Mouse (Mus musculus) liver, embryonic 13.5 days (tissue): Measurements from ENCODE around the gene Sost. TPM values are rescaled to one million over a fixed set of nuclear protein-coding genes. Genes with fewer than 3 reads are reported as not detected.

Source experiments
- ATAC-seq: fragments of 200-750 bp; cut with Nextera tagmentation; 2 replicates; pipeline ENCODE4 v1.8.0; 2017; ENCODE audit warnings: low read depth, mild to moderate bottlenecking, moderate number of reproducible peaks, moderate library complexity
- DNase-seq: peaks from one replicate; pipeline ENCODE4 v3.0.0; 2022
- H3K27ac ChIP-seq: fragments of 300-500 bp; sonication (generic); 2 replicates; pipeline ENCODE4 v1.5.1; 2015; ENCODE audit warnings: moderate library complexity, mild to moderate bottlenecking, inconsistent platforms
- H3K27me3 ChIP-seq: fragments of 300-500 bp; sonication (generic); 2 replicates; pipeline ENCODE4 v1.6.1; 2015; ENCODE audit warnings: mild to moderate bottlenecking, inconsistent platforms
- H3K36me3 ChIP-seq: fragments of 300-500 bp; sonication (generic); 2 replicates; pipeline ENCODE4 v1.6.1; 2015; ENCODE audit warnings: mild to moderate bottlenecking, inconsistent platforms
- H3K4me1 ChIP-seq: fragments of 300-500 bp; sonication (generic); replicated peaks from 2 replicates; pipeline ENCODE4 v1.6.1; 2015; ENCODE audit warnings: inconsistent platforms
- H3K4me2 ChIP-seq: fragments of 300-500 bp; sonication (generic); 2 replicates; pipeline ENCODE4 v1.6.1; 2015; ENCODE audit warnings: inconsistent platforms, mild to moderate bottlenecking, moderate library complexity
- H3K4me3 ChIP-seq: fragments of 300-500 bp; sonication (generic); replicated peaks from 2 replicates; pipeline ENCODE4 v1.5.1; 2015; ENCODE audit warnings: mild to moderate bottlenecking, inconsistent platforms
- H3K9ac ChIP-seq: fragments of 300-500 bp; sonication (generic); 2 replicates; pipeline ENCODE4 v1.6.1; 2015; ENCODE audit warnings: mild to moderate bottlenecking, inconsistent platforms
- H3K9me3 ChIP-seq: fragments of 300-500 bp; sonication (generic); replicated peaks from 2 replicates; pipeline ENCODE4 v1.6.1; 2016; ENCODE audit warnings: inconsistent platforms
- WGBS: fragments of 180-500 bp; shearing (Covaris S2); methylation state at CpG from one replicate; pipeline ENCODE4 v1.1.7; 2015; ENCODE audit not compliant: insufficient replicate concordance; 5-methylcytosine and 5-hydroxymethylcytosine counted together
- polyA plus RNA-seq: library from polyadenylated mRNA; unstranded; fragments of >200 nt; fragmentation: Nextera tagmentation; extraction: Ambion mirVana; gene quantifications from 2 replicates; pipeline ENCODE4 v1.2.1, GENCODE M21; 2015

The Sost gene
- polyA plus RNA-seq, 1 experiment from 2014 or later: 0.06 TPM

GRCm38 (mm10) chr11:101969835-101970234 lies 3.0 kb upstream of the Sost start:
- no peak for ATAC-seq
- 67% methylated on average over 13 of the region's 13 CpGs for WGBS
- H3K27me3 ChIP-seq: peaks cover 39% of the 10 kb centered on the region
- no peak overlapping the region for H3K4me2 ChIP-seq
- H3K4me3 ChIP-seq: no peak overlapping the region
- H3K9me3 ChIP-seq: no peaks in the 10 kb centered on the region
- H3K4me1 ChIP-seq: no peaks in the 10 kb centered on the region
- DNase-seq: no peak
- H3K36me3 ChIP-seq: peaks cover 5% of the 10 kb centered on the region; the same call in 1 of the 2 replicates
- no peak overlapping the region for H3K9ac ChIP-seq
- no peak overlapping the region for H3K27ac ChIP-seq

GRCm38 (mm10) chr11:101968791-101969190 lies 2.0 kb upstream of the Sost start:
- 0% methylated on average over 5 of the region's 5 CpGs for WGBS
- no peak overlapping the region for H3K27ac ChIP-seq
- DNase-seq: peak; percentile 37
- no peak overlapping the region for H3K9ac ChIP-seq
- peaks cover 3% of the 10 kb centered on the region for H3K4me1 ChIP-seq
- H3K36me3 ChIP-seq: no peaks in the 10 kb centered on the region
- ATAC-seq: 0 out of 2 replicates have a peak, but pooled peaks have one; percentile 23
- no peak overlapping the region for H3K4me2 ChIP-seq
- no peaks in the 10 kb centered on the region for H3K9me3 ChIP-seq
- H3K4me3 ChIP-seq: no peak overlapping the region
- H3K27me3 ChIP-seq: peaks cover 50% of the 10 kb centered on the region

GRCm38 (mm10) chr11:101968311-101968710 lies 1.5 kb upstream of the Sost start:
- no peak overlapping the region for H3K9ac ChIP-seq
- no peaks in the 10 kb centered on the region for H3K36me3 ChIP-seq
- H3K4me2 ChIP-seq: no peak overlapping the region
- no peak for ATAC-seq
- H3K4me1 ChIP-seq: peaks cover 4% of the 10 kb centered on the region
- no peaks in the 10 kb centered on the region for H3K9me3 ChIP-seq
- 10% methylated on average over 7 of the region's 7 CpGs for WGBS
- DNase-seq: no peak
- peaks cover 55% of the 10 kb centered on the region for H3K27me3 ChIP-seq
- no peak overlapping the region for H3K27ac ChIP-seq
- no peak overlapping the region for H3K4me3 ChIP-seq

GRCm38 (mm10) chr11:101965553-101965952 lies 1.3 kb downstream of the Sost start:
- Histone ChIP-seq H3K9me3 (no peaks in the 10 kb centered on the region), H3K9ac (no peak overlapping the region), H3K36me3 (no peaks in the 10 kb centered on the region), H3K27ac (no peak overlapping the region), H3K4me1 (peaks cover 4% of the 10 kb centered on the region), H3K27me3 (peaks cover 82% of the 10 kb centered on the region), H3K4me3 (no peak overlapping the region), H3K4me2 (no peak overlapping the region)
- DNase-seq (no peak), ATAC-seq (no peak)
- WGBS: 8% methylated on average over 2 of the region's 2 CpGs

GRCm38 (mm10) chr11:101964647-101965046 lies 2.2 kb downstream of the Sost start:
- Histone ChIP-seq H3K9me3 (no peaks in the 10 kb centered on the region), H3K4me2 (no peak overlapping the region), H3K36me3 (no peaks in the 10 kb centered on the region), H3K4me1 (peaks cover 4% of the 10 kb centered on the region), H3K9ac (no peak overlapping the region), H3K27ac (no peak overlapping the region), H3K27me3 (peaks cover 88% of the 10 kb centered on the region), H3K4me3 (no peak overlapping the region)
- no peak for DNase-seq
- WGBS: 14% methylated on average over 8 of the region's 8 CpGs
- ATAC-seq: no peak

- no peak for ATAC-seq
- no peaks in the 10 kb centered on the region for H3K9me3 ChIP-seq
- under 1% methylated on average over 78 of the region's 78 CpGs for WGBS
- no peaks in the 10 kb centered on the region for H3K36me3 ChIP-seq
- peaks cover 95% of the 10 kb centered on the region for H3K27me3 ChIP-seq
- peaks cover 4% of the 10 kb centered on the region for H3K4me1 ChIP-seq
- H3K4me2 ChIP-seq: peak overlapping the region; percentile 62
- DNase-seq: no peak
- no peak overlapping the region for H3K27ac ChIP-seq
- peak overlapping the region; percentile 43 for H3K4me3 ChIP-seq
- peak overlapping the region; percentile 38 for H3K9ac ChIP-seq
Measured at GRCm38 (mm10) chr11:101963473-101964291, 3.1 kb downstream of the Sost start.

GRCm38 (mm10) chr11:101963043-101963442 lies 3.8 kb downstream of the Sost start:
- DNase-seq: no peak
- no peaks in the 10 kb centered on the region for H3K36me3 ChIP-seq
- WGBS: 3% methylated on average over 11 of the region's 11 CpGs
- H3K4me1 ChIP-seq: peaks cover 4% of the 10 kb centered on the region
- H3K9ac ChIP-seq: no peak overlapping the region
- H3K27ac ChIP-seq: no peak overlapping the region
- H3K9me3 ChIP-seq: no peaks in the 10 kb centered on the region
- peak overlapping the region; percentile 62; the same call in 1 of the 2 replicates for H3K4me2 ChIP-seq
- H3K4me3 ChIP-seq: no peak overlapping the region
- ATAC-seq: no peak
- H3K27me3 ChIP-seq: peaks cover 92% of the 10 kb centered on the region

- 53% methylated on average over 5 of the region's 5 CpGs for WGBS
- H3K36me3 ChIP-seq: no peaks in the 10 kb centered on the region
- peaks cover 14% of the 10 kb centered on the region for H3K4me1 ChIP-seq
- no peak overlapping the region for H3K4me2 ChIP-seq
- no peaks in the 10 kb centered on the region for H3K9me3 ChIP-seq
- H3K27me3 ChIP-seq: peaks cover 60% of the 10 kb centered on the region
- H3K9ac ChIP-seq: no peak overlapping the region
- no peak overlapping the region for H3K4me3 ChIP-seq
- DNase-seq (no peak), ATAC-seq (no peak)
- H3K27ac ChIP-seq: no peak overlapping the region
Measured at GRCm38 (mm10) chr11:101957476-101957875, 9.3 kb downstream of the Sost start.

- Histone ChIP-seq H3K4me3 (no peak overlapping the region), H3K4me1 (peaks cover 21% of the 10 kb centered on the region), H3K9ac (no peak overlapping the region), H3K4me2 (peak overlapping the region; percentile 33; the same call in 1 of the 2 replicates), H3K36me3 (no peaks in the 10 kb centered on the region), H3K27ac (no peak overlapping the region), H3K9me3 (no peaks in the 10 kb centered on the region), H3K27me3 (peaks cover 46% of the 10 kb centered on the region)
- ATAC-seq: no peak
- no peak for DNase-seq
- 6% methylated on average over 4 of the region's 4 CpGs for WGBS
Measured at GRCm38 (mm10) chr11:101953441-101953840, 13.4 kb downstream of the Sost start.

GRCm38 (mm10) chr11:101952541-101953341 lies 14.1 kb downstream of the Sost start:
- ATAC-seq (peak; percentile 65), DNase-seq (no peak)
- H3K9ac ChIP-seq: no peak overlapping the region
- H3K9me3 ChIP-seq: no peaks in the 10 kb centered on the region
- H3K27ac ChIP-seq: no peak overlapping the region; the same call in 1 of the 2 replicates
- H3K4me1 ChIP-seq: peaks cover 21% of the 10 kb centered on the region
- H3K4me3 ChIP-seq: no peak overlapping the region; the same call in 1 of the 2 replicates
- H3K36me3 ChIP-seq: no peaks in the 10 kb centered on the region
- peaks cover 42% of the 10 kb centered on the region for H3K27me3 ChIP-seq
- WGBS: 6% methylated on average over 24 of the region's 24 CpGs
- H3K4me2 ChIP-seq: peak overlapping the region; percentile 33

GRCm38 (mm10) chr11:101950021-101950420 lies 16.8 kb downstream of the Sost start:
- no peak for DNase-seq
- Histone ChIP-seq H3K4me2 (no peak overlapping the region), H3K4me3 (no peak overlapping the region), H3K9me3 (no peaks in the 10 kb centered on the region), H3K9ac (no peak overlapping the region), H3K27me3 (peaks cover 32% of the 10 kb centered on the region), H3K4me1 (peaks cover 21% of the 10 kb centered on the region), H3K27ac (no peak overlapping the region), H3K36me3 (no peaks in the 10 kb centered on the region)
- no peak for ATAC-seq
- 65% methylated on average over 5 of the region's 5 CpGs for WGBS
